Mouse (Mus musculus): ENCODE results near the gene Gpr152.
"Not testable (repeated sequence)": the region's sequence is repeated elsewhere in the genome, so short reads cannot be mapped to it uniquely, and the experiment has no call there.

GRCm38 (mm10) chr19:4135963-4136345 is 3.6 kb upstream of the Gpr152 start:
- TF ChIP-seq CTCF (IDR thresholded peaks at IDR 0.05; ENCODE audit: control insufficient read depth, insufficient read depth, insufficient read length) = peak; percentile 16
- not testable (repeated sequence) for TF ChIP-seq CEBPB (IDR thresholded peaks at IDR 0.05; ENCODE audit: low read depth); MAX (IDR thresholded peaks at IDR 0.05)

Measured in C2C12 (cell line).